Mouse (Mus musculus) cerebellum, adult 9-11 months (tissue): ENCODE measurements around the gene Ric8b.

Source experiments
- DNase-seq: peaks from one replicate; pipeline ENCODE4 v3.0.0; 2022

The Ric8b gene

GRCm38 (mm10) chr10:85007861-85008840 lies 90.7 kb downstream of the Ric8b start:
- no peak for DNase-seq

- no peak for DNase-seq
Observed at GRCm38 (mm10) chr10:85011066-85011465, 93.7 kb downstream of the Ric8b start.

- DNase-seq, result peak; percentile 20
Observed at GRCm38 (mm10) chr10:85013464-85013863, 96.0 kb downstream of the Ric8b start.

GRCm38 (mm10) chr10:85013924-85014428 lies 96.6 kb downstream of the Ric8b start:
- DNase-seq, result no peak

- no peak for DNase-seq
Observed at GRCm38 (mm10) chr10:85014456-85014976, 97.1 kb downstream of the Ric8b start.

GRCm38 (mm10) chr10:85022647-85023312 lies 105.4 kb downstream of the Ric8b start:
- DNase-seq, result no peak

- DNase-seq, result no peak
Observed at GRCm38 (mm10) chr10:85023313-85023666, 105.9 kb downstream of the Ric8b start.

GRCm38 (mm10) chr10:85025799-85026424 lies 108.5 kb downstream of the Ric8b start:
- DNase-seq, result no peak

GRCm38 (mm10) chr10:85027619-85028175 lies 110.3 kb downstream of the Ric8b start:
- DNase-seq, result no peak

GRCm38 (mm10) chr10:85035131-85035725 lies 117.8 kb downstream of the Ric8b start:
- no peak for DNase-seq

- no peak for DNase-seq
Observed at GRCm38 (mm10) chr10:85038147-85038546, 120.7 kb downstream of the Ric8b start.

GRCm38 (mm10) chr10:85038852-85039251 lies 121.4 kb downstream of the Ric8b start:
- no peak for DNase-seq

- no peak for DNase-seq
Observed at GRCm38 (mm10) chr10:85044191-85044711, 126.8 kb downstream of the Ric8b start.

GRCm38 (mm10) chr10:85044732-85045720 lies 127.6 kb downstream of the Ric8b start:
- DNase-seq, result peak; percentile 17

GRCm38 (mm10) chr10:85046585-85046984 lies 129.2 kb downstream of the Ric8b start:
- DNase-seq, result peak; percentile 6

GRCm38 (mm10) chr10:85048008-85048407 lies 130.6 kb downstream of the Ric8b start:
- DNase-seq, result no peak

- DNase-seq, result no peak
Observed at GRCm38 (mm10) chr10:85050668-85051208, 133.3 kb downstream of the Ric8b start.

- no peak for DNase-seq
Observed at GRCm38 (mm10) chr10:85052451-85052850, 135.0 kb downstream of the Ric8b start.

- DNase-seq, result no peak
Observed at GRCm38 (mm10) chr10:85054876-85055275, 137.5 kb downstream of the Ric8b start.
